Mouse (Mus musculus) cerebellum, adult 9-11 months (tissue): ENCODE measurements around the gene Ucp3.
"Not testable (repeated sequence)": the region's sequence is repeated elsewhere in the genome, so short reads cannot be mapped to it uniquely, and the experiment has no call there.

Experiments
- DNase-seq: peaks from one replicate; pipeline ENCODE4 v3.0.0; 2022

Ucp3 gene

DNA sequence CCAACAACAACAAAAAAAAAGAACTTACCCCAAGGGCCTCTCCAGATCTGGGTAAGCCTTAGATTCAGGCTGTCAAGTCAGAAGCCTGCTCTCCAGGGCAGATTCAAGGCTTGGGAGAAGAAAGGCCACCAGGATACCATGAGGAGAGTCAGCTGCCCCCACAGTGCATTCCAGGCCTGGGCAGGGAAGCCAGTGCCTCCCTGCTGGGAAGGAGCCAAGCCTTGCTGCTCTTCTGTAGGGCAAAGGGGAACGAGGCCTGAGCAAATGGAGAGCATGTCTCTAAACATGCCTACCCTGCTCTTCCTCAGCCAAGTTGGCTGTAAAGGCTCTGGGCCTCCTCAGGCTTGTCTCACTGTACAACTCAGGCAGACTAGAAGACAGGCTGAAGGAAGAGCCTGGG, 1.9 kb downstream of the Ucp3 start:
- no peak for DNase-seq

DNA sequence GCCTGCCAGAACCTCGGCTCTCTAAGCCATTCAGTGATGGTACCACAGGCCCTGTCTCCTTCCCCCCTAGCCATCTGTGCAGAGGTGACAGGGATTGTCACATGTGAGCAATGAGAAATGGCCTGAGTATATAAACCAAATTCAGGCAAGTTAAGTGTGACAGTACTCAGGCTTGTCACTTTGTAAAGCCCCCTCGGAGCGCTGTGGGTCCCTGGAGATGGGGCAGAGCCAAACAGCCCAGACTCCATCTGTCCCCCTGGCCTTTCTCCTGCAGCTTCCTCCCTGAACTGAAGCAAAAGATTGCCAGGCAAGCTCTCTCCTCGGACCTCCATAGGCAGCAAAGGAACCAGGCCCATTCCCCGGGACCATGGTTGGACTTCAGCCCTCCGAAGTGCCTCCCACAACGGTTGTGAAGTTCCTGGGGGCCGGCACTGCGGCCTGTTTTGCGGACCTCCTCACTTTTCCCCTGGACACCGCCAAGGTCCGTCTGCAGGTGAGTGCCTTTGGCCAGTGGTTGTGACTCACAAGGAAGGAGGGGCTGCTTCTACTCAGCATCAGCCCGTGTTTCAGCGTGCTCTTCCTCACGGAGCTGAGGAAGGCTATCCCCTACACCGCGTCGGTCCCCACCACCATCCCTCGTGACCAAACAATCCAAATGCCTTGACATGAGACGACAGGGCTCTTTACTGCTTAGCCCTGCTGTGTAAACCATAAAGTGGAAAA, 6.5 kb downstream of the Ucp3 start:
- no peak for DNase-seq

DNA sequence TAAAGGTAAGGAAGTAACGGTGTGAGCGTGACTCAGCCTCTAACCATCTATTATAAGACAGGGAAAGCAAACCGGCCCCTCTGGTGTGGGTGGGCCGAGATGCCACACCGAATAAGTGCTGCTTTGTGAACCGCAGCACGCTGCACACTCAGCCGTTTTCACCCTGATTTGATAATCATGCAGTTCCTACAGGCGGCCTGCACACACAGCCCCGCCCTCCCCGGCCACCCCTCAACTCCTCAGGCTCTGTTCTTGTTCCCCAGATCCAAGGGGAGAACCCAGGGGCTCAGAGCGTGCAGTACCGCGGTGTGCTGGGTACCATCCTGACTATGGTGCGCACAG, 7.0 kb downstream of the Ucp3 start:
- DNase-seq: no peak

DNA sequence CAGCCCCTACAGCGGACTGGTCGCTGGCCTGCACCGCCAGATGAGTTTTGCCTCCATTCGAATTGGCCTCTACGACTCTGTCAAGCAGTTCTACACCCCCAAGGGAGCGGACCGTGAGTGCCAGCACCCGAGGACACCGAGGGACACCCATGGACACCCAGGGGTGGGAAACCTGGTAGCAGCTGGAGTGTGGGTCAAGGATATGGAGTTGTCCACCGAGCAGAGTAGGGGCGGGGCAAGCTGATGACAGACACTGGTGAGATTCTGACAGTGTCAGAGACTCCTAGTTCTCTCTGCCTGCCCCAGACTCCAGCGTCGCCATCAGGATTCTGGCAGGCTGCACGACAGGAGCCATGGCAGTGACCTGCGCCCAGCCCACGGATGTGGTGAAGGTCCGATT, 7.4 kb downstream of the Ucp3 start:
- no peak for DNase-seq

DNA sequence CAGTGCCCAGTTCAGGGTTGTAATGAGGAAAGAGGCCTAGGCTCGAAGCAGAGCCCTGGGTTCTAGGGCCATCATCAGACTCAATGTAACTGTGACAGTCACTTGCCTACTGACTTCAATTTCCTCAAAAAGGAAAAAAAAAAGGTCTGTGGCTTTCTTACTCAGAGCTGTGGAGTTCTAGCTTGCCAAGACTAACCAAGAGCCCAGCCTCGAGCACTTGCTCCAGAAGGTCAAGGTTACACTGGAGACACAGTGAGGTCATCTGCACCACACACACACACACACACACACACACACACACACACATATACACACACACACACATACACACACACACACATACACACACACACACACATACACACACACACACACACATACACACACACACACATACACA, 9.3 kb downstream of the Ucp3 start:
- DNase-seq: not testable (repeated sequence)

DNA sequence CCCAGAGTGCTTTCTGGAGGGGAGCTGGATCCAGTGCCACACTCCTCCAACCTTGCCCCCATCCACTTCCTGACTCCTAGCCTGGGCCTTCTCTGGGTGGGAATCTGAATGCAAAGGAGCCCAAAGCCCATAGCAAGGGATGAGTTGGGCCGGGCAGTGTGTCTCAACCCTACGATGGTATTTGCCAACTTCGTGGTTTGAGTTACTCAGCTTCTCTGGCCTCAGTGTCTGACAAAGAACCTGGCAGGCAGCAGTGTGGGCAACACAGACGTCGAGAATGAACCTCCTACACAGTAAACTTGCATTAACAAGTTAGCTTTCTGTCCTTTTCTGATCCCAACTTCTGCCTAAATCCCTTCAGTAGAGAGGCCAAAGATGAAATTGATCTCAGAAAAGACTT, 11.7 kb downstream of the Ucp3 start:
- no peak for DNase-seq

DNA sequence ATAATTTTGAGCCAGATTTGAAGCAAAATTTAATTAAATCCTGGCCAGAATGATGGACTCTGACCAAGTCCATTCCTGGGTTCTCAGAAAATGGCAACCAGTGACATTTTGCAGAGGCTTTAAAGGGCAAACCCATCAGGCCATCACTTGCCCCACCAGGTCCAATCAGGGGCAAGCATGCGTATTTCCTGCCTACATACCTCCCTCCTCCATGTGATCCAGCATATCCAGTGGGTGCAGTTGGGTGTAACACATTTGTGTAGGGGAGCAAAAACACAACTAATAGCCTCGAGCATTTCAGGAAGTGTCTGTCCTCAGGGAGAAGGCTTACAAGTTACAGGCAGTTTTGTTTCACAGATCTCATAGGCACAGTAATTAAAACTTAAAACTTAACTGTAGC, 14.5 kb downstream of the Ucp3 start:
- DNase-seq: no peak

DNA sequence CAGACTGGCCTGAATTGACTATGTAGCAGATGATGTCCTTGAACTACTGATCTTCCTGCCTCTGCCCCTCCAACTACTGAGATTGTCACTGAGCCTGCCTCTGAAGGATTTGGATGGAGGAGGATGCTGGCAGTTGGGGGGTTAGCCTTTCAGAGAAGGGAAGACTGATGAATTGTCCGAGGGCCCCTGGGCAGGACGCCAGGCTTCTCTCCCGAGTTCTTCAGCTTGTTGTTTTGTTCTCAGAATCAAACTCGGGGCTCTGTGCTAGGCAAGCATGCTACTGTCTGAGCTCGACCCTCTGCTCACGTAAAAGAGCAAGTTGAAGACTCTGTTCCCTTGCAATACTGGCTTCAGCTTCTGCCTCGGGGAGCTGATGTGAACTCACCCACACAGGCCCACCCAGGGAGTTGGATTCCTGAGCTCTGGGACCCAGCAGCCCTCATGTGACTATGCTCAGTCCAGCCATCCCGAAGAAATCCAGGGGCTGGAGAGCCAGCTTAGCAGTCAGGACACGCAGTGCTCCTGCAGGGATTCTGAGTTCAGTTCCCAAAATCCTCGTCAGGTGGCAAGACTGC, 15.8 kb downstream of the Ucp3 start:
- DNase-seq: no peak

DNA sequence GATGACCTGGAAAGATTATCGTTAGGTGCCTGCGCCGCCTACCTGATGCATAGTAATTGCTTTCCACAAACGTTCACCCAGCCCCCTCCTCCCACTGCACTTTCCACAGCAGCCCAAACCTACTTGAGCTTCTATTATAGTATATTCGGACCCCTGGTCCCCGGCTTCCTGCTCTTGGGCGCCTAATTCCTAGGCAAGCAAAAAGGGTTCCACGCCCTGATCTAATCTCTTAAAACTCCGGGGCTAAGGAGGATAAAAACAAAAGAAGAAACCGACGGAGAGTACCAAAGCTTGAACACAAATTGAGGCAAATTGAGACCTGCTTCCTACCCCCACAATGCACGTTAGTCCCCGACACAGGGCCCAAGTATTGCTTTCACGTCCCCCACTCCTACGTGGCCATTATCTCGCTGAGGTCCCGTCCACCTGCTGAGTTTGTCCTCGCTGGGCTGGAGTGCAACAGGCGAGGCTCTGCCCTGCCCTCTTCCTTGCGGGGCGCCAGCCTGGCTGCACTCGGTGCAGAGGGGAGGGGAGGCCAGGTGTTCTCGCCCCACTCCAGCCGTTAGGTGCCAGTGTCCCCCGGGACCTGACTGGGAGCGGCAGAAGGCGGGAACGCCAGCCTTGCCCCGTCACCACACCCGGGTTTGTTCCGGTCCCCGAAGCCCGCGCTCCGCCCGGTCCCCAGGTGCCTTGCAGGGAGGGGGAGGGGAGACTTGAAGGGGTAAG, 19.8 kb downstream of the Ucp3 start:
- DNase-seq: no peak

DNA sequence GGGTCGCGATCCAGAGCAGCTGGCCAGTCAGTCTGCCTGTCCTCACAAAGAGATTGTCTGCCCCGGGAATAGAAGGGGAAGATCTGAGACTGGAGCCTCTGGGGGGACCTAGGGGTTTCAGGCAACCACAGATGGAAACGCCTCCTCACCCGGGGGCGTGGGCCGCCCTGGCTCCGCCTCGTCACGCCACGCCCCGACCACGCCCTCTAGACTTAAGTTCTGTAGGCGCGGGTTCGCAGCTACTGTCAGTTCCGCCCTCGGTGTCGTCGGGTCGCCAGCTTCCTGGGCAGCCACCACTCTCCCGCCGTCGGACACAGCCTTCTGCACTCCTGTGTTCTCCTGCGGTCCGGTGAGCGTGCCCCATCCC, 20.3 kb downstream of the Ucp3 start, which contains the start of gene Ucp2:
TSS of gene Ucp2 (plus strand) at position 221 of the 367 bp plus-strand sequence.
- DNase-seq: no peak

DNA sequence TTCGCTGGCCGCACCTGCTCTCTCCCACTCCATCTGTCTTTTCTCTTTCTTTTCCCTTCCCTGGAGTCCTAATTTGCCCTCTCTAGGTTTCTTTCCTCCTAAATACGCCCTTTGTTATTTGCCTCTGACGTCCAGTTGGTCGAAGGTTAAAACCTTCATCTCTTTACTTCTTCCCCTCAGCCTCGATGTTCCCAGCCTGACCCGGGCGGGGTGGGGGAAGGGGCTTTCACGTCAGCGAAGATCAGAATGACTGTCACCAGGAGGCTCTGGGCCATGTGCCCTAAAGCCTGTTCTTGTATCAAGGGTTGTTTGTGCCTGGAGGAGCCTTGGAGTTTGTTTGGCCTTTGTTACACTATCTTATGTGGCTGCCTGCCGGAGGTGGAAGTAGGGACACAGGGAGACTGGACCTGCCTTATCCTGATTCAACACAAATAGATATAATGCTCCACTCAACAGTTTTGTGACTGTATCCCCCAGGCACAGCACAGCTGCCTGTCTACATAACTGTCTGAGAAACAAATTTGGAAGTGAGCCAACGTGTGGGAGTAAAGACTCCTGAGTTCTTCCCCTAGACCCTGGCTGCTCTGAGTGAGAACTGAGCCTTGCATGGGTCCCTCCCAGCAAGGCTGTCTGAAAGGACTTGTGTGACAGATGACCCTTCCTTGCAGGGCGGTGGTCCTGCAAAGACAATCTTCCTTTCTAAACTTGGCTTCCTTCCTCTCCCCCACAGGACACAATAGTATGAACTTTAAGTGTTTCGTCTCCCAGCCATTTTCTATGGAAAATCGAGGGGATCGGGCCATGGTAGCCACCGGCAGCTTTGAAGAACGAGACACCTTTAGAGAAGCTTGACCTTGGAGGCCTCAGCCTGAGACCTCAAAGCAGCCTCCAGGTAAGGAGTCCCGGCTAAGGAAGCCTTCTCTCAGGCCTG, 21.0 kb downstream of the Ucp3 start:
- no peak for DNase-seq

DNA sequence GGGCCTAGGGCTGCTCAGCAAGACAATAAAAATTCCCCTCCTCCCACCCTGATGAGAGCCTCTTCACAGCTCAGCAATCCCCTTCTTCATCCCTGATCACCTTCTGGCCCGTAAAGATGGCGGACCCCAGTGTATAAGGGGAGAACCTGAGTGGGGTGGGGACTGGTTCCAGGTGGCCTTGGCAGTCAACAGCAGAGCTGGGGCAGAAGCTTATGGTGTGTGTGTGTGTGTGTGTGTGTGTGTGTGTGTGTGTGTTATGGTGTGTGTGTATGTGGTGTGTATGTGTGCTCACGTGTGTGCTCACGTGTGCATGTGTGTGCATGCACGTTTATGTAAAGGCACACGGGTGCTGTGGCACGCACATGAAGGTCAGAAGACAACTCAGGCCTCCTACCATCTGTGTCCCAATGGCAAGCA, 21.6 kb downstream of the Ucp3 start:
- DNase-seq: no peak

DNA sequence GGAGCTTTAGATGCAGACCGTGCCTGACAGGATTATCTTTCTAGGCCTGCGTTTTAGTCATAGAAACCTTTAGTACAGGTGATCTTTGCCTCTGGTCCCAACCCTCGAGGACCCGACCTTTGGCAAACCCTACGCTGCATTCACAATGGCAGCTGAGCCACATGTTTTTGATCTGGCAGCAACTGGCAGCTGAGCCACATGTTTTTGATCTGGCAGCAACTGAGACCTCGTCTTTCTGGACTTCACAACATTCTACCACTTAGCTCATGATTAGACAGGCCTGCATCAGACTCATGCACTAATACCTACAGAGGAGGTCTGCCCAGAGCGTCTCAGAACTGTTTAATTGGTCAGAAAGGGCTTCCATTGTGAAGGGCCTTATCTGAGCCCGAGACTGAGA, 22.3 kb downstream of the Ucp3 start:
- DNase-seq: no peak

DNA sequence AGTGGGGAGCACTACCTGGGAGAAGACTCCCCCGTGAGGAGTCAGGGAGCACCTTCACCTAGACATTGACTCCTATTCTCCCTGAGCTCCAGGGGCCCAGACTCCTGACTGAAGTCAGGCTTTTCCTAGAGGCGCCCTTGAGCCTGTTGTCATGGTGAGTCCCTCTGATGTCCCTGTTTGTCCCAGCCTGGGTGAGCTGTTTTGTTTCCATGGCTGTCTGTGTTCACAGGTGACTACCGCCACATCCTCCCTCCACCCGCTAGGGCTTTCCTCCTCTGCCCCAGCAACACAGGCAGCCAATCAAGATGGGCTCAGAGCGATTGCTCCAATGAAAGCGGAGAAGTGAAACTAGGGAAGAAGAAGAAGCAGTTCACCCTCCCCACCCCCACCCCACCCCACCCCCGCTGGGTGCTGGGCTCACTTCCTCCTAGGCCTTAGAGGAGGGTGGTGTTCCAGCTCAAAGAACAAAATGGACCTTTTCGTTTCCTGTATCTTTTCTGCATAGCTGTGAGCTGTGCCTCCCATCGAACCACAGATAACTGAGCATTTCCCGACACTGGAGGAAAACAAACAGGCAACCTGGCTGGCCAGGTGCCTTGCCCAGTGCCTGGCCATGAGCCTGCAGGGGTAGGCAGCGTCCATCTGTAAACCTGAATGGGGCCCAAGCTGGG, 22.9 kb downstream of the Ucp3 start:
- peak; percentile 40 for DNase-seq

DNA sequence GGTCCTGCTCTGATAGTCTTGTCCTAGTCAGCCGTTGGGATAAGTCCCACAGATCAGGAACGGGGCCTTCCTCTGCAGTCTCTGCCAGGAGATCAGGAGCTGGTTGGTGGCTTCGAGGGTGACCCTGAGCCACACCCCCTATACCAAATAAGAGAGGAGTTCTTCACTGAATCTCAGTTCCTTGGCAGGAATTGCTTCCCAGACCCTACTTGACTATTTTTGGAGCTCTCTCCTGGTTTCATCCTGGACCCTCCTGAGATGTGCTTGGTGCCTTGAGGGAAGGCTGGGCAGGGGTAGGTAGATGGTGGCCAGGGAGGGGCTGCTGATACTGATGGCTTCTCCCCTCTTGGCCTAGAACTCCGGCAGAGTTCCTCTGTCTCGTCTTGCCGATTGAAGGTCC, 23.6 kb downstream of the Ucp3 start:
- no peak for DNase-seq

DNA sequence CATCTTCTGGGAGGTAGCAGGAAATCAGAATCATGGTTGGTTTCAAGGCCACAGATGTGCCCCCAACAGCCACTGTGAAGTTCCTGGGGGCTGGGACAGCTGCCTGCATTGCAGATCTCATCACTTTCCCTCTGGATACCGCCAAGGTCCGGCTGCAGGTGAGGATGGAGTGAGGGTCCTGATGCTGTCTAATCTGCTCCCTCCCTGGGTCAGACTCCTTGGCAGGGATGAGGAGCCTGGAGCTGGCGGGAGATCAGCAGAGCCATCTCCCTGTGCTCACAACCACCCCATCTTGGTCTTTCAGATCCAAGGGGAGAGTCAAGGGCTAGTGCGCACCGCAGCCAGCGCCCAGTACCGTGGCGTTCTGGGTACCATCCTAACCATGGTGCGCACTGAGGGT, 24.0 kb downstream of the Ucp3 start:
- no peak for DNase-seq

DNA sequence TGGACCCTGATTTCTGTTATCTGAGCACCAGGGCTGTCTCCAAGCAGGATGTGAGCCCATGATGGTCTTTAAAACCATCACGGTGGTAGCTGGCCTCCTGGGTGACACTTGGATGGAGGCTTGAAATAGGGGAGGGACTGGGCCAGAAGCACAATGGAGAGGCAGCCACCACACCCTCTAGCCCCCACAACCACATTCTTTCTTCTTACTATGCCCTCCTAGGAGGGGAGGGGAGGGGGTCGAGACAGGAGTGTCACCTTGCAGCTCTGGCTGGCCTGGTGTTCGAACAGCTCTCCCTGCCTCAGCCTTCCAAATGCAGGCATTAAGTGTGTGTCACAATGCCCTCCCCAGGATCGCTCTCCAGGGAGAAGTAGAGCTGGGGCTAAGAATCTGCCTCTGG, 24.6 kb downstream of the Ucp3 start:
- DNase-seq: no peak

DNA sequence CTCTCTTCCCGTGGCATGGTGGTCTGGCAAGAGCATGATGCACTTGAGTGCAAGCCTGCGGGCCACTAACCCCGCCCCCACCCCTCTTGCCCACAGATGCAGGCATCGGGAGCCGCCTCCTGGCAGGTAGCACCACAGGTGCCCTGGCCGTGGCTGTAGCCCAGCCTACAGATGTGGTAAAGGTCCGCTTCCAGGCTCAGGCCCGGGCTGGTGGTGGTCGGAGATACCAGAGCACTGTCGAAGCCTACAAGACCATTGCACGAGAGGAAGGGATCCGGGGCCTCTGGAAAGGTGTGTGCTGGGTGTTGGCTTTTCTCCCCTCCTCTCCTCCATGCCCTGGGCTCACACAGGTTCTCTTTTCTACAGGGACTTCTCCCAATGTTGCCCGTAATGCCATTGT, 25.2 kb downstream of the Ucp3 start:
- no peak for DNase-seq

DNA sequence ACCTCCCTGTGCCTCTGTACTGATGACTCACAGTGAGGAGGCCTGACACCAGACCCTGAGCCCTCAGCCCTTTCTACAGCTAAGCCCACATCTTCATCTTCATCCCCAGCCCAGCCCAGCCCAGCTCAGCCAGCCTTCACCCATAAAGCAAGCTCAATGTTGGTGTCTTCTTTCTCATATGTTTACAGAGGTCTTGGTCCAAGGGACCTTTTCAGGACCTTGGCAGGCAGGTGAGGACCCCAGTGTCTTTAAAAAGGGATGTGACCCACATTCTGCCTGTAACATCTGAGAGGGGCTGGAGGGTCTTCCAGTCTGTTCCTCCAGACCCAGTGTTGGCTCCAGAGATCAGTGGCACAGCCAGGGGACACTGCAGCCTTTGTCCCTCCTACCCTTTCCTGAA, 26.7 kb downstream of the Ucp3 start:
- DNase-seq: no peak

DNA sequence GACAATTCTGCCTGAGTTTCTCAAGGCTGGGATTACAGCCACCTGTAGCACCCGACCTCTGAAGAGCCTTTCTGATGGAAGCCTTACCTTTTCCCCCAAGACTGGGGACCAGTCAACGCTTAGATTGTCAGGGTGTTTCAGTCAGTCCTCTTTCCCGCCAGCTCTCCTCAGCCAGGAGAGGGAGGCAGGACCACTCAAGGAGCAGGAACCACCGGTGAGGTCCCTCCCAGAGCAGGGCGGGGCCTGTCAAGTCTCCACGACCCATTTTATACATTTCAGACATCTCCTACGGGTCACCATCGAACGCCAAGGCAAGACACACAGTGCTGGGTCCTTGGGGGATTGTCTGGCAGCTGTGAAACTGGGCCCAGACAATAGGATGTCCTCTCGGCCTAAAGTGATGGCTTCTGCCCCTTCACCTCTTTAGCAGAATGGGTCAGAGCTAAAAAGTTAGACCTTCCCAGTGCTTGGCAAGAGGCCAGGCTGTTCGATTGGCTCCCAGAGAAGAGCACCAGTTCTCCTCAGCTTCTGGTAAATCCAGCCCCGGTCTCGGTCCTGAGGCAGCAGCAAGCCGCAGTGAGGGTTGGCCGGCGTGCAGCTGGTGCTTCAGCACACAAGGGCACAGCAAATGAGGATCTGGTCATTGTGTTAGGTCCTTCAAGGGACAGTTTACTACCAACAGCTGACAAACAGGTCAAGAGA, 27.6 kb downstream of the Ucp3 start:
- no peak for DNase-seq

DNA sequence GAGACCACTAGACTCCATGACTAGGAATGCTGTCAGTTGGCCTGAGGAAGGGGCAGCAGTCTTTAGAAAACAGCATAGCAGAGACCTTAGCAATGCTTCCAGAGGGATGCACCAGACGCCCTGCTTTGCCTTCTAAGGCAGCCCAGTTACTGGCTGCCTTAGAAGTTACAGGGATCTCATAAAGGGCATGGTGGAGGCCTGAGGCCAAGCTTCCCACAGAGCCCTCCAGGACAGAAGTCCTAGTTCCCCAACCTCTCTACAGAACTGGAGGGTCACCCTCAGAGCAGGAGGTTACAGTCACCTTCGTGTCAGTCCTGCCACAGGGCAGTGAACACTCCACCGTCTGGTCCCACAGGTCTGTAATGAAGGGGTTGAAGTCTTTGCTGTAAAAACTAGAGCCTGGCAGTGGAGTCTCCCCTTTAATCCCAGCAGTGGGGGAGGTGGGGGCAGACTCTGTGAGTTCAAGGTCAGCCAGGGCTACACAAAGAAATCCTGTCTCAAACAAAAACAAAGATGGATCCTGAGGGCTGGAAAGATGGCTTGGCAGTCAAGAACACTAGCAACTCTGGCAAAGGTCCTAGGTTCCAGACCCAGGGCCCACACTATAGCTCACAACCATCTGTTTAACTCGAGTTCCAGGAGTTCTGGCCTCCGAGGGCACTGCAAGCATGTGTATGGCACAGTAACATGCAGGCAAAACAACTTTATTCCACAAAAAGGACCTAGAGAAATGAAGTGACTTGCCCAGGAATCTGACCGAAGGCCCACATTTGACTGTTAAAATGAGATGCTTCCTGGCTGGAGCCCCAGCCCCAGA, 28.4 kb downstream of the Ucp3 start:
- DNase-seq: no peak
